Mouse (Mus musculus) hindbrain, embryonic 14.5 days (tissue): ENCODE results near the gene Cks1b. TPM values are rescaled to one million over a fixed set of nuclear protein-coding genes. Genes with fewer than 3 reads are reported as not detected.
A peak's percentile ranks its signal among the peaks of the same experiment; 100 is the strongest.

Experiments used
- ATAC-seq: fragments of 200-750 bp; cut with Nextera tagmentation; 2 replicates; pipeline ENCODE4 v1.8.0; 2017; ENCODE audit warnings: moderate number of reproducible peaks, mild to moderate bottlenecking, moderate TSS enrichment, moderate library complexity; ENCODE audit not compliant: low FRiP score
- DNase-seq: peaks from one replicate; pipeline ENCODE4 v3.0.0-alpha.2; 2015; ENCODE audit warnings: low spot score
- H3K27ac ChIP-seq: fragments of 300-500 bp; sonication (generic); 2 replicates; pipeline ENCODE4 v1.5.1; 2014; ENCODE audit warnings: mild to moderate bottlenecking, moderate library complexity
- H3K27me3 ChIP-seq: fragments of 300-500 bp; sonication (generic); 2 replicates; pipeline ENCODE4 v1.6.1; 2014; ENCODE audit warnings: mild to moderate bottlenecking, low read length, mixed read lengths; ENCODE audit not compliant: control insufficient read depth, insufficient read depth
- H3K36me3 ChIP-seq: fragments of 300-500 bp; sonication (generic); replicated peaks from 2 replicates; pipeline ENCODE4 v1.6.1; 2014; ENCODE audit not compliant: control insufficient read depth, insufficient read depth
- H3K4me1 ChIP-seq: fragments of 300-500 bp; sonication (generic); replicated peaks from 2 replicates; pipeline ENCODE4 v1.6.1; 2014; ENCODE audit warnings: antibody characterized with exemption, low read length, mixed read lengths; ENCODE audit not compliant: control insufficient read depth, insufficient read depth
- H3K4me2 ChIP-seq: fragments of 300-500 bp; sonication (generic); replicated peaks from 2 replicates; pipeline ENCODE4 v1.6.1; 2014; ENCODE audit warnings: mild to moderate bottlenecking, moderate library complexity
- H3K4me3 ChIP-seq: fragments of 300-500 bp; sonication (generic); replicated peaks from 2 replicates; pipeline ENCODE4 v1.5.1; 2014; ENCODE audit warnings: mild to moderate bottlenecking, low read length
- H3K9ac ChIP-seq: fragments of 300-500 bp; sonication (generic); 2 replicates; pipeline ENCODE4 v1.6.1; 2014
- H3K9me3 ChIP-seq: fragments of 300-500 bp; sonication (generic); 2 replicates; pipeline ENCODE4 v1.6.1; 2016; ENCODE audit warnings: low read length; ENCODE audit not compliant: control insufficient read depth
- WGBS: fragments of 180-500 bp; shearing (Covaris S2); extraction: QIAGEN DNeasy Blood & Tissue Kit; methylation state at CpG from one replicate; pipeline ENCODE4 v1.1.7; 2014; 5-methylcytosine and 5-hydroxymethylcytosine counted together
- polyA plus RNA-seq: library from polyadenylated mRNA; unstranded; fragments of >200 nt; fragmentation: Nextera tagmentation; extraction: Ambion mirVana; gene quantifications from 2 replicates; pipeline ENCODE4 v1.2.1, GENCODE M21; 2014

Cks1b gene
- polyA plus RNA-seq, 1 experiment from 2014 or later: 99.4 TPM

DNA sequence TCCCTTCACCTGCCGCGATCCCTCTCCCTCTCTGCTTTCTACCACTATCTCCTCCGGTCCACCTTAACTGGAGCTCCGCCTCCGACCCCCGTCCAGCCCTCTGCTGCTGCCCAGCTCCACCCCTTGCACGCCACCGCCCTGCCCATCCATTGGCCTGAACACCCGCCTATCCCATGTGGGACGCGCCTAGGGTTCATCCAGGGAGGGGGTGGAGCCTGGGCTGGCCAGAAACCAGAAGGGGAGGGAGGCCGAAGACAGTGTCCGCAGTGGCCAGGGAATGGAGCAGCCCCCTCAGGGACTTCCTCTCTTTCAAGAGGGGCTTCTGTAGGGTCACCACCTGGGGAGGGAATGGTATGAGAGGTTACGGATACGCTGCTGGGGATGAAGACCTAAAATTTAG is 24.6 kb downstream of the Cks1b start:
- ATAC-seq (peak; percentile 91), DNase-seq (peak; percentile 89)
- Histone ChIP-seq H3K36me3 (no peaks in the 10 kb centered on the region), H3K4me2 (peak overlapping the region; percentile 100), H3K9ac (peak overlapping the region; percentile 46), H3K9me3 (no peaks in the 10 kb centered on the region), H3K27ac (peak overlapping the region; percentile 40; the same call in 1 of the 2 replicates), H3K4me1 (peaks cover 48% of the 10 kb centered on the region), H3K27me3 (peaks cover 31% of the 10 kb centered on the region), H3K4me3 (peak overlapping the region; percentile 48)
- WGBS: 0% methylated on average over 15 of the region's 15 CpGs

- DNase-seq: no peak
- Histone ChIP-seq H3K9me3 (no peaks in the 10 kb centered on the region), H3K4me2 (peak overlapping the region; percentile 100), H3K4me3 (peak overlapping the region; percentile 48), H3K36me3 (no peaks in the 10 kb centered on the region), H3K27me3 (peaks cover 31% of the 10 kb centered on the region), H3K4me1 (peaks cover 48% of the 10 kb centered on the region), H3K9ac (peak overlapping the region; percentile 71; the same call in 1 of the 2 replicates), H3K27ac (no peak overlapping the region)
- ATAC-seq: no peak
- 2% methylated on average over 18 of the region's 24 CpGs for WGBS
These were observed 25.3 kb downstream of the Cks1b start for GRCm38 (mm10) chr3:89392871-89393311.

DNA sequence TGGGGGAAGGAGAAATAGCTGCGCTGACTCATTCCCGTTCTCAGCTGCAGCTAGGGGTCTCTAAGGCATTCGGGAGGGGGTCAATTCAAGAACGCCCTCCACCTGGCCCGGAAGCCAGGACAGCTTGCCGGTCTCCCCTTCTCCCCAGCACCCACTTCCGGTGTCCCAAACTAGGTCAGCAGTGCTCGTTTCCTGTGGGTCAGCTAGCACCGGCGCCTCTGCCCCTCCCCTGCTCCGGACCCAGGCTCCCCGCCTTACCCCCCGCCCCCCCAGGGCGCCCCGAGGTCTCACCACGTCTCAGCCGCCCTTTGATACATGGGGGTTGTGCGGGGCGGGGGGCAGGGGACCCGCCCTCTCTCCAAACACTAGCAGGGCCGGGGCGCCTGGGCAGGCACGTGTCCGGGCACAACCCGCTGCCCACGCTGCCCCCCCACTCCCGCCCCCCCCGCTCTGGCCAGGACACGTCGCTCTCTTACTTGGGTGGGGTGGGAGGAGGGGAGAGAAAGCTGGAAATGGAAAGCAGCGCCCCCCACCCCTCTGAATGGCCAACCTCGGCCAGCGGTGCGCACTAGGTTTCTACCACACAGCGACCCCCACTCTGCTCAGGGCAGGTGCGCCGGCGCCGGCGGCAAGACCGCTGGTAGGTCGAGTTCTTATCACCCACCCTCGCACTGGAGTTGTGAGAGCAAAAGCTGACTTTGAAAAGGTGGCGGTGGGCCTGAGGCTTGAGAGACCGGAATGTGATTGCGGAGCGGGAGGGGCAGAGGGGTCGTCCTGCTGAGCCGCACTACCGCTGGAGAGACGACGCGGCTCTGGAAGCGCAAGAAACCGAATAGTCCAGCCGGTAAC is 26.3 kb downstream of the Cks1b start:
- Histone ChIP-seq H3K9me3 (no peaks in the 10 kb centered on the region), H3K27me3 (peaks cover 31% of the 10 kb centered on the region), H3K36me3 (no peaks in the 10 kb centered on the region), H3K9ac (peak overlapping the region; percentile 71), H3K4me2 (peak overlapping the region; percentile 100), H3K27ac (no peak overlapping the region), H3K4me1 (peaks cover 48% of the 10 kb centered on the region), H3K4me3 (peak overlapping the region; percentile 48)
- under 1% methylated on average over 51 of the region's 56 CpGs for WGBS
- ATAC-seq: no peak
- DNase-seq: no peak

GRCm38 (mm10) chr3:89390699-89391662 is 27.2 kb downstream of the Cks1b start:
- Histone ChIP-seq H3K4me3 (peak overlapping the region; percentile 48), H3K27ac (no peak overlapping the region), H3K4me2 (peak overlapping the region; percentile 100), H3K36me3 (no peaks in the 10 kb centered on the region), H3K4me1 (peaks cover 41% of the 10 kb centered on the region), H3K9ac (peak overlapping the region; percentile 71), H3K27me3 (peaks cover 28% of the 10 kb centered on the region), H3K9me3 (no peaks in the 10 kb centered on the region)
- no peak for ATAC-seq
- DNase-seq: no peak
- 11% methylated on average over 19 of the region's 19 CpGs for WGBS

GRCm38 (mm10) chr3:89390111-89390515 is 28.1 kb downstream of the Cks1b start:
- Histone ChIP-seq H3K9ac (no peak overlapping the region), H3K27ac (no peak overlapping the region), H3K4me3 (no peak overlapping the region), H3K4me1 (peaks cover 40% of the 10 kb centered on the region), H3K9me3 (no peaks in the 10 kb centered on the region), H3K36me3 (no peaks in the 10 kb centered on the region), H3K4me2 (no peak overlapping the region), H3K27me3 (peaks cover 19% of the 10 kb centered on the region)
- ATAC-seq: no peak
- no peak for DNase-seq
- 69% methylated on average over 4 of the region's 5 CpGs for WGBS

DNA sequence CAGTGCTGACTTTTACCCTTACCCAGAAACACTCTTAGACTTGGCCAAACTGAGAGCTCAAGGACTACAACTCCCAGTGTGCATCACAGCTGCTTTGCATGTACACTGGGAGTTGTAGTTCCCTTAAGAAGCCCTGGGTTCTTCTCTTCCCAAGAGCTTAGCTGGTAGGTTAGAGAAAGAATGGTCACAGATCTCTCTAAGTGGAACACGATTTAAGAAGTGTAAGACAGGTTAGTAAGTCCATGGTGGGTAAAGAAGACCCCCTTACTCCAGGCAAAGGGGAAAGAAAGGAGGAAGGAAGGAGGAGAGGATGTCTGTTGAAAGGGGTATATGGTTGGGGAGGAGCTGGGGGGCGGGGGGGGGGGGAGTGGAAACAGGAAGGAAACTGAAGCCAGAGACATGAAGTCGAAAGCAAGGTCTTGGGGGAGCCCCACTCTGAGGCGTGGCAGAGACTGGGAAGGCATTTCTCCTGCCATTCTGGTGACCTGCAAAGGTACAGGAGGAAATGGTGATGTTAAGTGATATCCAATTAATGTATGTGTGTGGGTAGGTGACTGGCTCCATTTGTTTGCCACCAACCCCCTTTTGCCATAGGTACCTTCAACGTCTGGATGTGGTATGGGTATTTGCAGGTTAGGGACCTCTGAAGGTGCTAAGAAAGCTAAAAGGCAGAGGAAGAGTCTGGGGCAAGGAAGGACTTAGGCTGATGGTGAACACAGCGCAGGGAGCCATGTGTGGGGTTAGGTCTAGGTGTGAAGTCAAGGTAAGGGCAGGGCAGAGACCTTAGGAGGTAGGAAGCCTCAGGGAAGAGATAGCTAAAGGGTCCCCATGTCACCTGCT is 29.1 kb downstream of the Cks1b start:
- 69% methylated on average over 6 of the region's 6 CpGs for WGBS
- DNase-seq: peak; percentile 64
- Histone ChIP-seq H3K9me3 (no peaks in the 10 kb centered on the region), H3K4me2 (no peak overlapping the region), H3K27ac (no peak overlapping the region), H3K27me3 (peaks cover 9% of the 10 kb centered on the region), H3K4me3 (no peak overlapping the region), H3K9ac (no peak overlapping the region), H3K36me3 (no peaks in the 10 kb centered on the region), H3K4me1 (peaks cover 31% of the 10 kb centered on the region)
- ATAC-seq: no peak

- WGBS: 71% methylated on average over 11 of the region's 11 CpGs
- Histone ChIP-seq H3K4me1 (peaks cover 26% of the 10 kb centered on the region), H3K9me3 (no peaks in the 10 kb centered on the region), H3K27ac (no peak overlapping the region), H3K9ac (no peak overlapping the region), H3K27me3 (0 out of 2 replicates have a peak, but pooled peaks cover 5% of the 10 kb centered on the region), H3K36me3 (no peaks in the 10 kb centered on the region), H3K4me3 (no peak overlapping the region), H3K4me2 (no peak overlapping the region)
- no peak for ATAC-seq
- DNase-seq: no peak
These were observed 29.9 kb downstream of the Cks1b start for GRCm38 (mm10) chr3:89388134-89388881.

DNA sequence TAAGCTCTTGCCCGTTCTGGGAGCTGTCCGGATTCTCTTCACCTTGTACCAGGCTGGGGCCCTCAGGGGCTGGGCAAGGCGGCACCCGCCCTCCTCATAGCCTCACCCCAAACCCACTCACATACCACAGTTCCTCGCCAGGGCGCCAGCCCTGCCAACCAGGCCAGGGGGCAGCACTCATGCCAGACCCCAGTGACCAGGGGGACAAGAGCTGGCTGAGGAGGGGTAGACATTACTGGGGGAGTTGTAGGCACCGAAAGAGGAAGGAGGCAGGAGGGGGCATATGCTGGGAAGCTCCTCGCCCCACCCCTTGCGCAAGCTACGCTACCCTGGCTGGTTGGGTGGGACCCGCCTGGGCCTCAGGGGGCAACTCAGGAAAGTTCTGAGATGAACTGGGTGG is 30.6 kb downstream of the Cks1b start:
- no peaks in the 10 kb centered on the region for H3K9me3 ChIP-seq
- H3K4me3 ChIP-seq: no peak overlapping the region
- ATAC-seq (no peak), DNase-seq (no peak)
- H3K27ac ChIP-seq: no peak overlapping the region
- H3K27me3 ChIP-seq: 0 out of 2 replicates have a peak, but pooled peaks cover 5% of the 10 kb centered on the region
- no peaks in the 10 kb centered on the region for H3K36me3 ChIP-seq
- H3K9ac ChIP-seq: no peak overlapping the region
- peaks cover 21% of the 10 kb centered on the region for H3K4me1 ChIP-seq
- H3K4me2 ChIP-seq: no peak overlapping the region
- WGBS: 80% methylated on average over 11 of the region's 11 CpGs
